ENCODE assay signal across 8 mouse cellular contexts in the genomic region with DNA sequence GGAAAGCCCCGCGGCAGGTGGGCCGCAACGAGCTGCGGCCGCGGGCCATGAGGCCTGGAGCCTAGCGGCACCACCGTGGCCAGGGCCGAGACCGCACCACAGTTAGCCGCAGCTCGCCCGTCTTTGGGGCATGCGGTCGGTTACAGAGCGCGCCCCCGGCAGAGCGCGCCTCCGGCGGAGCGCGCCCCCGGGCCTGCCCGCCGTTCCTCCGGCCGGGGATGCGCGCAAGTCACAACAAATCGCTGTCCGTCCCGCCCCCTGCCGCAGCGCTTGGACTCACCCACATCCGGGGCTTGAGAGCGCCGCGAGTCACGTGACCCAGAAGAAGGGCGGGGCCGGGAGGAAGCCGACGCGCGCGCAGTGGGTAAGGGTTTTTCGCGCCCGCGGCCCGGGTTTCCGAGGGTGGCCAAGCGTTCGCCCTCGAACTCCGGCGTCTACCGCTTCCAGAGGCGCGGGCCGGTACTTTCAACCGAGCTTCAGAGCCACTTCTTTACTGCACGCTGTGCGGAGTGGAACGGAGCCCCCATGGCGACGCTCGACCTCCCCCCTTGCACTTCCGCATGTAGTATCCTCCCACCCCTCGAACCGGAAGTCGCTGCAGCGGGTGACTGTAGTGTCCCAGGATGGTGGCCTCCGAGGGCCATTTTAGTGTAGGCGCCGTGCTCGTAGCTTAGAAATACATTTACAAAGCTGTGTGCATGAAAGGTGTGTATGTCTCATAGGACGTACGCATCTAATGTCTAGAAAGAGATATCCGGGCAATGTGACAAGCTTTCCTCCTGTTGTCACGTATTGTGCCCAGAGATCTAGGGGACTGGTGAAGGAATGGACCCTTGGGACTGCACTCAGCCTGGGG. TPM values are rescaled to one million over a fixed set of nuclear protein-coding genes. Genes with fewer than 3 reads are reported as not detected.
DNase-seq lines count a peak whose midpoint lies in the region; ATAC-seq and TF ChIP-seq lines count a peak whose summit lies in the region.

Gene Anapc13 (plus strand): TSS at position 314 of the 856 bp plus-strand sequence.
Gene Cep63 (minus strand): TSS at position 552 of the 856 bp plus-strand sequence.

- peak within 1 kb of the TSS; percentile 73 for H3K4me2 ChIP-seq in forebrain, embryonic 14.5 days (ENCODE audit: low read length)

- H3K27ac ChIP-seq in forebrain, embryonic 14.5 days (ENCODE audit: low read depth, low read length): peak within 1 kb of the TSS; percentile 97

- TF ChIP-seq CTCF in lung, adult 2 months (IDR thresholded peaks at IDR 0.05; ENCODE audit: insufficient read depth, low read length): no peak

- ATAC-seq in forebrain, embryonic 14.5 days: peak; percentile 96
- peak; percentile 91 for ATAC-seq in neutrophil, adult 5-6 weeks (ENCODE audit: extremely low read depth, insufficient number of reproducible peaks, low FRiP score, poor library complexity, severe bottlenecking)

- peak; percentile 98 for DNase-seq in ES-CJ7 (ENCODE audit: low read depth, low spot score)
- peak; percentile 99 for DNase-seq in cerebellum, adult 11 months
- peak; percentile 98 for DNase-seq in forebrain, embryonic 14.5 days (ENCODE audit: low spot score)
- DNase-seq in heart, postnatal 25 days (ENCODE audit: low spot score): peak; percentile 95
- peak; percentile 96 to 99 for DNase-seq in layer of hippocampus, adult 18-20 months (ENCODE audit: low spot score in 2 of 2)
- DNase-seq in lung, adult 2 months: peak; percentile 99
- peak; percentile 92 to 95 for DNase-seq in thymus, adult 18-20 months

- peak within 1 kb of the TSS; percentile 80 for H3K4me3 ChIP-seq in forebrain, embryonic 14.5 days (ENCODE audit: low read depth, low read length)
- H3K4me3 ChIP-seq in lung, adult 2 months (replicated peaks; ENCODE audit: extremely low read depth, low read depth, low read length): peak within 1 kb of the TSS; percentile 82

- intact Hi-C loops in heart, postnatal 25 days (cut with DNase I): loop anchor here (1.0 to 10.0 kb wide), 3 partner anchors 208 to 679 kb away; partner anchors contain the start of genes 1300017J02Rik, Ryk, Srprb and Topbp1

- WGBS in forebrain, embryonic 14.5 days: under 1% methylated on average over 65 of the region's 84 CpGs
- whole genome bisulfite sequencing in lung, adult 2 months: under 1% methylated on average over 84 of the region's 84 CpGs

- peaks cover 5% of the 10 kb centered on the region; the same call in 1 of the 2 replicates for H3K36me3 ChIP-seq in forebrain, embryonic 14.5 days (ENCODE audit: control insufficient read depth, insufficient read depth, low read length)

- peak within 1 kb of the TSS; percentile 98 for H3K9ac ChIP-seq in forebrain, embryonic 14.5 days (ENCODE audit: low read length)

- TF ChIP-seq POLR2A in lung, adult 2 months (IDR thresholded peaks at IDR 0.05; ENCODE audit: borderline replicate concordance, extremely low read depth, low read depth, low read length): peak; percentile 83

- H3K4me1 ChIP-seq in forebrain, embryonic 14.5 days (ENCODE audit: control insufficient read depth, insufficient read depth, low read length): peaks cover 10% of the 10 kb centered on the region
- H3K4me1 ChIP-seq in lung, adult 2 months (ENCODE audit: control insufficient read depth, insufficient read depth, low read length): peaks cover 8% of the 10 kb centered on the region

- H3K27me3 ChIP-seq in forebrain, embryonic 14.5 days (replicated peaks; ENCODE audit: control insufficient read depth, insufficient read depth, low read length): no peaks in the 10 kb centered on the region

- no peaks in the 10 kb centered on the region for H3K9me3 ChIP-seq in forebrain, embryonic 14.5 days (replicated peaks; ENCODE audit: control insufficient read depth, low read length)

RNA-seq across cellular contexts. Expression of gene Anapc13, which starts in this region (rescaled TPM):
- 156 and 194 TPM in 2 replicates for polyA plus RNA-seq in forebrain, embryonic 14.5 days (2014; fragmentation: Nextera tagmentation; extraction: Ambion mirVana)
- 100 to 1,000 TPM; 309 to 316 TPM for total RNA-seq in heart, postnatal 25 days (2021)
- total RNA-seq in layer of hippocampus, adult 18-20 months (2021): 100 to 1,000 TPM; 111 to 119 TPM
- 52.0 and 65.4 TPM in 2 replicates for polyA plus RNA-seq in lung, adult 2 months (2012; rRNA removed)
- 31.3 and 34.7 TPM in 2 replicates for total RNA-seq in neutrophil, adult 5-6 weeks (2017)

RNA-seq across cellular contexts. Expression of gene Cep63, which starts in this region (rescaled TPM):
- polyA plus RNA-seq in forebrain, embryonic 14.5 days (2014; fragmentation: Nextera tagmentation; extraction: Ambion mirVana): 37.8 and 41.8 TPM in 2 replicates
- 10 to 100 TPM; 44.2 to 46.0 TPM for total RNA-seq in heart, postnatal 25 days (2021)
- total RNA-seq in layer of hippocampus, adult 18-20 months (2021): 10 to 100 TPM; 31.0 to 35.6 TPM
- 3.1 and 5.2 TPM in 2 replicates for polyA plus RNA-seq in lung, adult 2 months (2012; rRNA removed)
- total RNA-seq in neutrophil, adult 5-6 weeks (2017): 48.6 and 59.2 TPM in 2 replicates

Comparison
In these comparisons a context has a peak if more than half of its experiments do, and no peak if none do; other contexts are left out.
1. Peak in every context shown above with its lines: DNase-seq, ATAC-seq, H3K4me3 ChIP-seq and H3K27ac ChIP-seq.